Mouse (Mus musculus) myocyte (in vitro differentiated cells): ENCODE measurements at regions not wholly inside any gene's neighbourhood (a gene's known extent, or its start where the extent isn't known, plus 50 kb on each side); places are given as distances from the start of the nearest gene placed in this dataset.

ENCODE experiments used
- CEBPB ChIP-seq: IDR thresholded peaks from 2 replicates; pipeline ENCODE4 v1.6.1; 2011; ENCODE audit warnings: mild to moderate bottlenecking, moderate library complexity; ENCODE audit not compliant: poor library complexity, insufficient read depth, severe bottlenecking
- E2F4 ChIP-seq: IDR thresholded peaks from one replicate; pipeline ENCODE4 v1.6.1; 2011; ENCODE audit warnings: mild to moderate bottlenecking, control low read depth, moderate library complexity; ENCODE audit not compliant: insufficient read depth
- MAX ChIP-seq: IDR thresholded peaks from one replicate; pipeline ENCODE4 v1.6.1; 2011; ENCODE audit warnings: low read depth, mild to moderate bottlenecking, control low read depth
- MYOD1 ChIP-seq, 3 experiments: IDR thresholded peaks; one replicate each; pipeline ENCODE4 v1.6.1; 2011; ENCODE audit warnings: control low read depth in 2 of 3, low read depth in 2 of 3, mild to moderate bottlenecking in 2 of 3, moderate library complexity in 1 of 3; ENCODE audit not compliant: insufficient read length in 2 of 3, control insufficient read depth in 1 of 3
- MYOG ChIP-seq, 3 experiments: IDR thresholded peaks; one replicate each; pipeline ENCODE4 v1.6.1; 2011; ENCODE audit warnings: control low read depth in 2 of 3, low read depth in 2 of 3, mild to moderate bottlenecking in 2 of 3; ENCODE audit not compliant: insufficient read length in 2 of 3, control insufficient read depth in 1 of 3, insufficient read depth in 1 of 3
- POLR2A ChIP-seq: IDR thresholded peaks from one replicate; pipeline ENCODE4 v1.6.1; 2011; ENCODE audit warnings: low read depth, mild to moderate bottlenecking, control low read depth, moderate library complexity; ENCODE audit not compliant: insufficient read length
- POLR2AphosphoS2 ChIP-seq: IDR thresholded peaks from one replicate; pipeline ENCODE4 v1.6.1; 2011; ENCODE audit warnings: low read depth, control low read depth; ENCODE audit not compliant: insufficient read length
- REST ChIP-seq: IDR thresholded peaks from one replicate; pipeline ENCODE4 v1.6.1; 2011; ENCODE audit warnings: mild to moderate bottlenecking, control low read depth, moderate library complexity; ENCODE audit not compliant: insufficient read depth, insufficient read length
- SRF ChIP-seq: IDR thresholded peaks from one replicate; pipeline ENCODE4 v1.6.1; 2011; ENCODE audit warnings: low read depth; ENCODE audit not compliant: control insufficient read depth, insufficient read length
- TCF12 ChIP-seq: IDR thresholded peaks from one replicate; pipeline ENCODE4 v1.6.1; 2011; ENCODE audit warnings: mild to moderate bottlenecking, control low read depth; ENCODE audit not compliant: poor library complexity, insufficient read depth, severe bottlenecking
- TCF3 ChIP-seq: IDR thresholded peaks from one replicate; pipeline ENCODE4 v1.6.1; 2011; ENCODE audit warnings: low read depth, control low read depth; ENCODE audit not compliant: insufficient read length
- USF1 ChIP-seq: IDR thresholded peaks from one replicate; pipeline ENCODE4 v1.6.1; 2011; ENCODE audit warnings: low read depth, mild to moderate bottlenecking, control low read depth, moderate library complexity

DNA sequence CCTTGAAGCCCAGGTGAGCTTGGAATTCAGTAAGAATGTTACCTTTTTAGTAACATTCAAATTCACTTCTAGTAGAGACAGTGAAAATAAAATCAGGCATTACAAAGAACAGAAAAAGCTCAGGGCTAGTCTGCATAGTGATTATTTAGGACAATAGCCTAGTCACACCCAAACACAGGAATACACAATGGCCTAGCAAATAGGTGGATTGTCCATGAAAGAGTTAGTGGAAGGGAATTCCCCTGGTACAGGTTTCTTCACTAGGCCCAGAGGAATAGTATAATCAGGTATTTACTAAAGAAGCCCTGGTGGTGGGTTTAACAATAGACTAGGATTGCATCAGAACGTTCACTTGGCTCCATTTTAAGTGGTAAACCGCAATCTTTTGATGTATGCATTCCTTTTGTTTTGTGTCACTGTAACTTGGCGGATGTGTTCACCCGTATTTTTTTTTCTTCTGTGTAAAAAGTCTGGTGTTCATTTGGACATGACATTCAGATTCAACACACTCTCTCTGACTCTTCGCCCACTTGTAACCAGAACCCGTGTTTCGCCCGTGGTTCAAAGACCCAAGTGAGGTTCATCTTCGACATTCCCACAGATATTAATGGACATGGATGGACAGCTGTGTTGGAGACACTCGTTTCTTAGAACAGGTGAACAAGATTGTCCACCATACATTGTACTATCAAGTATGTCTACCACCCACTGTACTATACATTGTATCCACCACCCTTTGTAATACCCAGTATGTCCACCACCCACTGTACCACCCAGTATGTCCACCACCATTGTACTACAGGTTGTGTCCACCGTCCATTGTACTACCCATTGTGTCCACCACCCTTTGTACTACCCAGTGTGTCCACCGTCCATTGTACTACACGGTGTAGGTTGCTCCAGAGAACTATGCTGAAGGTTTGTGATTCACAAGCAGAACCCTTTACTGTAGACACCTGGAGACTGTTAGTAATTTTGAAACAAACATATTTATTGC lies 146.9 kb upstream of the Negr1 start:
- no peak for TF ChIP-seq MAX
- TF ChIP-seq TCF12: no peak
- no peak for TF ChIP-seq USF1
- peak; percentile 83 for TF ChIP-seq CEBPB
- TF ChIP-seq POLR2A: no peak
- TF ChIP-seq POLR2AphosphoS2: no peak
- no peak for TF ChIP-seq MYOG (IDR thresholded peaks at IDR 0.05; ENCODE audit: control insufficient read depth in 1 of 3, insufficient read depth in 1 of 3, insufficient read length in 2 of 3, low read depth in 2 of 3)
- peak in 2 of 3 experiments; percentile 57 to 76 for TF ChIP-seq MYOD1 (IDR thresholded peaks at IDR 0.05; ENCODE audit: control insufficient read depth in 1 of 3, insufficient read length in 2 of 3, low read depth in 2 of 3)
- TF ChIP-seq REST: no peak
- TF ChIP-seq E2F4: no peak
- no peak for TF ChIP-seq TCF3
- TF ChIP-seq SRF: no peak
